Mouse (Mus musculus) forebrain, embryonic 16.5 days (tissue): Measurements from ENCODE around the gene Dcst2. TPM values are rescaled to one million over a fixed set of nuclear protein-coding genes. Genes with fewer than 3 reads are reported as not detected.

Source experiments
- ATAC-seq: fragments of 200-750 bp; cut with Nextera tagmentation; 2 replicates; pipeline ENCODE4 v1.8.0; 2017; ENCODE audit warnings: mild to moderate bottlenecking, moderate library complexity
- H3K27ac ChIP-seq: fragments of 300-500 bp; sonication (generic); 2 replicates; pipeline ENCODE4 v1.5.1; 2014; ENCODE audit warnings: low read length, control low read depth
- H3K27me3 ChIP-seq: fragments of 300-500 bp; sonication (generic); replicated peaks from 2 replicates; pipeline ENCODE4 v1.6.1; 2014; ENCODE audit warnings: low read length; ENCODE audit not compliant: control insufficient read depth, insufficient read depth
- H3K36me3 ChIP-seq: fragments of 300-500 bp; sonication (generic); 2 replicates; pipeline ENCODE4 v1.6.1; 2014; ENCODE audit not compliant: control insufficient read depth, insufficient read depth
- H3K4me1 ChIP-seq: fragments of 300-500 bp; sonication (generic); replicated peaks from 2 replicates; pipeline ENCODE4 v1.6.1; 2014; ENCODE audit warnings: low read length; ENCODE audit not compliant: control insufficient read depth, insufficient read depth
- H3K4me2 ChIP-seq: fragments of 300-500 bp; sonication (generic); 2 replicates; pipeline ENCODE4 v1.6.1; 2014; ENCODE audit warnings: mild to moderate bottlenecking, low read length, control low read depth
- H3K4me3 ChIP-seq: fragments of 300-500 bp; sonication (generic); replicated peaks from 2 replicates; pipeline ENCODE4 v1.5.1; 2014; ENCODE audit warnings: mild to moderate bottlenecking, low read length, control low read depth
- H3K9ac ChIP-seq: fragments of 300-500 bp; sonication (generic); replicated peaks from 2 replicates; pipeline ENCODE4 v1.6.1; 2014; ENCODE audit warnings: low read depth, low read length, control low read depth
- H3K9me3 ChIP-seq: fragments of 300-500 bp; sonication (generic); 2 replicates; pipeline ENCODE4 v1.6.1; 2016; ENCODE audit warnings: low read length; ENCODE audit not compliant: control insufficient read depth
- WGBS: fragments of 180-500 bp; shearing (Covaris S2); extraction: QIAGEN DNeasy Blood & Tissue Kit; methylation state at CpG from one replicate; pipeline ENCODE4 v1.1.7; 2014; 5-methylcytosine and 5-hydroxymethylcytosine counted together
- polyA plus RNA-seq: library from polyadenylated mRNA; unstranded; fragments of >200 nt; fragmentation: Nextera tagmentation; extraction: Ambion mirVana; gene quantifications from 2 replicates; pipeline ENCODE4 v1.2.1, GENCODE M21; 2015

Dcst2 gene
- polyA plus RNA-seq, 1 experiment from 2014 or later: not detected

DNA sequence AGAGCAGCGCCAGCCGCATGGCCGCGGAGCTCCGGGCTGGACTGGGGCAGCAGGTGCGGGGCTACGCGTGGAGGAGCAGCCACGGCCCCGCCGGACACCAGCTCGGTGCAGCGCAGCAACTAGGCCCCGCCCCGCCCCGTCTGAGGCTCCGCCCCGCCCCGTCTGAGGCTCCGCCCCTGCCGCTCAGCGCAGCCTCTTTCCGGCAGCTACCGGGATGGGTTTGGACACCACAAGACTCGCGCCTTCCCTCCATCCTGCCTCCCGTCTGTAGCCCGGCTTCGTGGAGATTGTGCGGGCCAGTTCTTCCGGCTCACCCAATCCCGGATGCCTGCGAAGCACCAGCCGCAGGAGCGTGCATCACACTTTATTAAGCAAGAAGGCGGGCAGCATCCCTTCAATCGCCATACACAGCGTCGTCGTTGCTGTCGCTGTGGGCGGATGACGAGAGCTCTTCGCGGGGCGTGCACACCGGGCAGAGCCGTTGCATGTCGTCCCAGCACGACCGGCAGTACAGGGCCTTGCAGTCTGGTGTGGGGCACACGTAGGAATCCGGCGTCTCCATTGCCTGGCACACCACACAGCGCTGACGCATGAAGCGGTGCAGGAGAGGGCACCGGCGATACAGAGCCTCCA lies 11.8 kb upstream of the Dcst2 start, which contains the start of gene Adam15:
TSS of gene Adam15 (minus strand) at position 128 of the 633 bp plus-strand sequence.
- peak; percentile 95 for ATAC-seq
- H3K27ac ChIP-seq: peak within 1 kb of the TSS; percentile 84
- WGBS: under 1% methylated on average over 58 of the region's 59 CpGs
- H3K9me3 ChIP-seq: no peaks in the 10 kb centered on the region
- peaks cover 12% of the 10 kb centered on the region; the same call in 1 of the 2 replicates for H3K4me1 ChIP-seq
- H3K9ac ChIP-seq: peak within 1 kb of the TSS; percentile 70
- no peaks in the 10 kb centered on the region for H3K36me3 ChIP-seq
- H3K4me2 ChIP-seq: peak within 1 kb of the TSS; percentile 97
- no peaks in the 10 kb centered on the region for H3K27me3 ChIP-seq
- peak within 1 kb of the TSS; percentile 69 for H3K4me3 ChIP-seq

DNA sequence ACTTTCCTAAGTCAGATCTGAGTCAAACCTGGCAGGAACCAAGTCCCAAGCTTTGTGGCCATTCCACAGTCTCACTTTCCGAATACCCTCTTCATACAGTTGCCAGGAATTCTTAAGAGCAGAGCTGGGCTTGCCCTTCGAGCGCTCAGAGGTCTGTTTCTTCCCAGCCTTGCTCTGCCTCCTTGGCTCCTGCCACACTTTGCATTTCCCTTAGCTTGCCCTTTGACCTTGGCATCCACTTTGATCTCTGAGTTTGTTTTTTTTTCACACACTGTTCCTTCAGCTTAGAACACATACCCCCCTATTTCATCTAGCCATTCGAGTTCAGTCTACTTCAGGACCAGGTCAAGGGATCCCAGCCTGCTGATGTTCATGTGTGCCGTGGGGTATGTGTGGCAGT lies 10.5 kb upstream of the Dcst2 start:
- no peak overlapping the region for H3K27ac ChIP-seq
- H3K4me2 ChIP-seq: no peak overlapping the region
- H3K9me3 ChIP-seq: no peaks in the 10 kb centered on the region
- no peaks in the 10 kb centered on the region for H3K27me3 ChIP-seq
- no peaks in the 10 kb centered on the region for H3K36me3 ChIP-seq
- 79% methylated on average over 5 of the region's 5 CpGs for WGBS
- no peak overlapping the region for H3K4me3 ChIP-seq
- ATAC-seq: no peak
- peaks cover 12% of the 10 kb centered on the region; the same call in 1 of the 2 replicates for H3K4me1 ChIP-seq
- no peak overlapping the region for H3K9ac ChIP-seq

DNA sequence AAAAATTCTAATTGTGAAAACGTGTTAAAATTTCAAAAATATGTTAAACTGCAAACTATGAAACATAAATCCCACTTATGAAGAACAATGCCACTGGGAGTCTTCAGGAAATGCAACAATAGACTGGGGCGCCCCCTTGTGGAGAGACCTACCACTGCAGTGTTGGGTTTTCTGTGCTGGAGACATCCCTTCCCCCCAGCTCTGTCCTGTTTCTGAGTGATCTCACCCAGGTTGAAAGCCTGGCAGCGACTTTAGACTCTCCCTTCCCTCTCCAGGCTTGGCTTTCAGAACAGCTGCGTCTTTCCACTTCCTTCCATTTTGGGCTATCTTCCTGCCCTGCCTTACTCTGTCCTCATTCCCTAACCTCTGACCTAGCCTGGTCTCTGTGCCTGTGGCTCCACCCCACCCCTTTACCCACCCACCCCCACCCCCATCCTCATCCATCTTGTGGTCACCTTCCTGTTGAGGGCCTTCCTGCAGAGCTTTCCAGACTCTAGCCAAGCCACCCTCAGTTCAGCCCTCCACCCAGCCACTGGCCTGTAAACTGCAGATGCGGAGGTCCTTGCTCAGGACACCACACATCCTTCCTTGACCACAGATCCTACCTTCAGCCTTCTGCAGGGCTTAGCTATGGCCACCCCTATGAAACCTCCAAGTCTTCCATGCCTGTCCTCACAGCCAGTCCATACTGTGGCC lies 6.8 kb upstream of the Dcst2 start:
- Histone ChIP-seq H3K9ac (no peak overlapping the region), H3K36me3 (no peaks in the 10 kb centered on the region), H3K4me2 (no peak overlapping the region), H3K27ac (no peak overlapping the region), H3K4me3 (no peak overlapping the region), H3K27me3 (no peaks in the 10 kb centered on the region), H3K9me3 (no peaks in the 10 kb centered on the region), H3K4me1 (peaks cover 7% of the 10 kb centered on the region; the same call in 1 of the 2 replicates)
- no peak for ATAC-seq
- WGBS: 21% methylated on average over 5 of the region's 5 CpGs

DNA sequence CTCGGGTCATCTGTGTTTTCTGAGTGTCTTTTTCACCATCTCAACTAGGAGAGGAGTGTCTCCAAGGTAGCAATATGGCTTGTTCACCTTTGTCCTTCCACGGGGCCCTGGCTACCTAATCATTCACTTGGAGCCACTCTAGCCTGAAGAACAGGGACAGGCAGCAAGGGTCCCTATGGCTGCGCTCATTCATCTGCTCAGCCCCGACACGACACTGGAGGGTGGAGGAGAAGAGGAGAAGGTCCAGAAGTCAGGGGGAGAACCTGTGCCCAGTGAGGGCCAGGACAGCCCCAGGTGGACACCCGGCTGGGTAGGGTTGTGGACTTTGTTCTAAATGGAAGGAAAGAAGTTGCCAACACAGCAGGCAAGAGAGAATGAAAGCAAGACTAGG lies 6.3 kb upstream of the Dcst2 start:
- 87% methylated on average over 6 of the region's 6 CpGs for WGBS
- no peak for ATAC-seq

DNA sequence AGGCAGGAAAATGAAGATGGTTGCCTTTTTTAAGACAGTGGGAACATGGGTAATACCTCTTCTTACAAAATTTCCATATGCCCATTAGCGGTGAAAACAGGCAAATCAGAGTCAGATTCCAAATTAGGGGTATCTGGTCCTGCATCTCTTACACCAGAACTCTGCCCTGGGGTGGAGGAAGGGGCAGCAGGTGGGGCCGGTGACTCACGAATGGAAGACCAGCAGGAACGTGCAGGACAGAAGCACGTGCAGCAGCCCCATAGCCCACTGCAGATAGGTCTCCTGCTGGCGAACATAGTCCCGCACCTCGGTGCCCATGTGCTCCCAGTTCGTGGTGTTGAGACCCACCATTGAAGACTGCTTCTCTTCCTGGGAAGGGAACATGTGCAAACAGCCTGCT lies 5.7 kb upstream of the Dcst2 start:
- WGBS: 67% methylated on average over 9 of the region's 9 CpGs
- Histone ChIP-seq H3K27me3 (no peaks in the 10 kb centered on the region), H3K27ac (no peak overlapping the region), H3K4me2 (no peak overlapping the region), H3K36me3 (no peaks in the 10 kb centered on the region), H3K4me1 (no peaks in the 10 kb centered on the region; the same call in 1 of the 2 replicates), H3K9me3 (no peaks in the 10 kb centered on the region), H3K9ac (no peak overlapping the region), H3K4me3 (no peak overlapping the region)
- no peak for ATAC-seq

More for the DNA sequence above, 6.3 kb upstream of the Dcst2 start:
- Histone ChIP-seq H3K4me1 (peaks cover 3% of the 10 kb centered on the region; the same call in 1 of the 2 replicates), H3K27me3 (no peaks in the 10 kb centered on the region), H3K9me3 (no peaks in the 10 kb centered on the region), H3K9ac (no peak overlapping the region), H3K4me2 (no peak overlapping the region), H3K4me3 (no peak overlapping the region), H3K27ac (no peak overlapping the region), H3K36me3 (no peaks in the 10 kb centered on the region)

DNA sequence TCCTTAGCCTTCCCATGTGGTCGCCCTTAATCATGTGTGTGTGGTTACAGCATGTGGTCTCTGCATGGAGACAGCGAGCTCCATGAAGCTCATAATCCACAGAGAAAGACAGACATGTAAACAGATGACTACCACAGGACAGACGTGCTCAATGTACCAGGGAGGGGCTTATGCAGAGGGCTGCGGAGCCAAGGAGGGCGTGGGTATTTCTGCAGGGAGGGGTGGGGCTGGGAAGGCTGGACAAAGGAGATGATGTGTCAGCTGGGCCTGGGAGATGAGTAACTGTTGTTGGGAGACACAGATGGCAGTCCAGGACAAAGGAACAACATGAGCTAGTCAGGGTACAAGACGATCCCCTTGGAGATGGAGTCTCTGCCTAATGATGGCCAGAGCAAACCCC lies 2.1 kb upstream of the Dcst2 start:
- WGBS: 75% methylated on average over 6 of the region's 6 CpGs
- H3K9me3 ChIP-seq: no peaks in the 10 kb centered on the region
- no peak overlapping the region for H3K27ac ChIP-seq
- no peaks in the 10 kb centered on the region; the same call in 1 of the 2 replicates for H3K4me1 ChIP-seq
- no peak overlapping the region for H3K4me2 ChIP-seq
- H3K9ac ChIP-seq: no peak overlapping the region
- H3K4me3 ChIP-seq: no peak overlapping the region
- H3K27me3 ChIP-seq: no peaks in the 10 kb centered on the region
- ATAC-seq: no peak
- H3K36me3 ChIP-seq: no peaks in the 10 kb centered on the region

DNA sequence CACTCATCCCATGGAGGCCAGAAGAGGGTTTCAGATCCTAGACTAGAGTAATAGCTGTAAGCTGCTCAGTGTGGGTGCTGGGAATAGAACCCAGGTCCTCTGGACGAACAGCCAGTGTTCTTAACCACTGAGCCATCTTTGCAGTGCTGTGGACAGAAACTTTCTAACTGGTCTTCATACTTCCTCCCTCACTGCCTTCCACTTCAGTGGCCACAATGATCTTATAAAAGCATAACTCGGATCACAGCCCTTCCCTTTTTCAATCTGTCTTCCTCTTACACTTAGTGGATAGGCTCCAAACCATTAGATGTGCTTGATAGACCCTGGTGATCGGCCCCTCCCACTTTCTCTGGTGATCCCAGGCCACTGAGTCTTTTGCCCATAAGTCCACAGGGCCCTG lies 1.5 kb upstream of the Dcst2 start:
- ATAC-seq: no peak
- H3K27ac ChIP-seq: no peak overlapping the region
- no peaks in the 10 kb centered on the region for H3K27me3 ChIP-seq
- H3K4me1 ChIP-seq: no peaks in the 10 kb centered on the region
- H3K4me3 ChIP-seq: no peak overlapping the region
- H3K9me3 ChIP-seq: no peaks in the 10 kb centered on the region
- no peak overlapping the region for H3K9ac ChIP-seq
- H3K36me3 ChIP-seq: no peaks in the 10 kb centered on the region
- WGBS: 67% methylated on average over 3 of the region's 3 CpGs
- no peak overlapping the region for H3K4me2 ChIP-seq

DNA sequence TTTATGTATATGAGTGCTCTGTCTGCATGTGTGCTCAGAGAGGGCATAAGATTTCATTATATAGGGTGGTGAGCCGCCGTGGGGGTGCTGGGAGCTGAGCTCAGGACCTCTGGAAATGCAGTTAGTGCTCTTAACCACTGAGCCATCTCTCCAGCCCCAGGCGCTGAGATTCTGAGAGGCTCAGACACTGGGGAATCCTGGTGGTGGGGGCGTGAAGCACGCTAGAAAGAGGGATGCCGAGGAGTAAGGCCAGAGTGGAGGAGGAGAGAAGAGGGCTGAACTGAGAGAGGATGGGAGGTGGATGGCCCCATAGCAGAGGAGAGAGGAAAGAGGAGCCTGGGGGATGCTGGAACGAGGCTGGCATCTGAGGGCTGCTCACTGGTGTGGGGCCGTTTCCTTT lies 2.9 kb downstream of the Dcst2 start:
- H3K36me3 ChIP-seq: no peaks in the 10 kb centered on the region
- ATAC-seq: no peak
- no peaks in the 10 kb centered on the region for H3K27me3 ChIP-seq
- H3K27ac ChIP-seq: no peak overlapping the region
- no peaks in the 10 kb centered on the region for H3K9me3 ChIP-seq
- WGBS: 49% methylated on average over 8 of the region's 8 CpGs
- no peak overlapping the region for H3K4me3 ChIP-seq
- no peak overlapping the region for H3K4me2 ChIP-seq
- no peak overlapping the region for H3K9ac ChIP-seq
- H3K4me1 ChIP-seq: no peaks in the 10 kb centered on the region

DNA sequence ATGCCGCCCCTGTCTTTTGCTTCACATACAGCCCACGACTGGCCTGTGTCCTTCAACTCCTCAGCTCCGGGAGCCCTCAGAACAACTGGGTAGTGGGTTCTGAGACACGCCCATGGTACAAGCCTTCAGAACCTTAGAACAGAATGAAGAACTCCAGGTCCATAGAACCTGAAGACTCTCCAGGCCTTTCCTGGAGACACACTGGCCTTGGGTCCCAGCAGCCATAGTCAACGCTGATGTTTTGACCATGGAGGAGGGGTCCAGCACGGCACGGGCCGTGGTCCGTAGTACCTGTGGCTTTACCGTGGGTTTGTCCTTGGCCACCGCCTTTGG lies 3.3 kb downstream of the Dcst2 start, which contains the start of gene Dcst1:
TSS of gene Dcst1 (minus strand) at position 101 of the 333 bp plus-strand sequence.
- no peaks in the 10 kb centered on the region for H3K9me3 ChIP-seq
- H3K27me3 ChIP-seq: no peaks in the 10 kb centered on the region
- H3K36me3 ChIP-seq: no peaks in the 10 kb centered on the region
- H3K4me2 ChIP-seq: no peak within 1 kb of the TSS
- H3K4me3 ChIP-seq: no peak within 1 kb of the TSS
- no peak within 1 kb of the TSS for H3K9ac ChIP-seq
- WGBS: 81% methylated on average over 11 of the region's 11 CpGs
- no peaks in the 10 kb centered on the region for H3K4me1 ChIP-seq
- ATAC-seq: no peak
- H3K27ac ChIP-seq: no peak within 1 kb of the TSS
